Mouse (Mus musculus) embryonic fibroblast, embryonic 13.5 days (primary cell): Measurements from ENCODE around the gene Nes.

Experiments
- CTCF ChIP-seq: IDR thresholded peaks from 2 replicates; pipeline ENCODE4 v1.5.1; 2011; ENCODE audit warnings: mild to moderate bottlenecking, control low read depth, low read length, moderate library complexity, borderline replicate concordance; ENCODE audit not compliant: insufficient read depth
- POLR2A ChIP-seq: IDR thresholded peaks from 2 replicates; pipeline ENCODE4 v1.6.1; 2011; ENCODE audit warnings: low read depth, mild to moderate bottlenecking, control low read depth, low read length, moderate library complexity

- TF ChIP-seq POLR2A (no peak), CTCF (no peak)
Observed at GRCm38 (mm10) chr3:87999243-87999895, 28.5 kb downstream of the Nes start.
